Mouse (Mus musculus): Measurements from ENCODE around the gene Phyhipl.

Phyhipl gene

GRCm38 (mm10) chr10:70631142-70631541 is 24.6 kb downstream of the Phyhipl start:
- no peak for DNase-seq (ENCODE audit: low spot score in 2 of 2)

GRCm38 (mm10) chr10:70623461-70623860 is 32.3 kb downstream of the Phyhipl start:
- DNase-seq (ENCODE audit: low spot score in 2 of 2), result no peak

- DNase-seq (ENCODE audit: low spot score in 2 of 2), result no peak
Measured at GRCm38 (mm10) chr10:70616377-70616776, 39.4 kb downstream of the Phyhipl start.

- DNase-seq (ENCODE audit: low spot score in 2 of 2), result no peak
Measured at GRCm38 (mm10) chr10:70611633-70612032, 44.1 kb downstream of the Phyhipl start.

- peak in 1 of 2 experiments; percentile 10 for DNase-seq (ENCODE audit: low spot score in 2 of 2)
Measured at GRCm38 (mm10) chr10:70599925-70600305, 55.9 kb downstream of the Phyhipl start.

- peak in 1 of 2 experiments; percentile 20 for DNase-seq (ENCODE audit: low spot score in 2 of 2)
Measured at GRCm38 (mm10) chr10:70599126-70599924, 56.4 kb downstream of the Phyhipl start.

- peak in 1 of 2 experiments; percentile 10 for DNase-seq (ENCODE audit: low spot score in 2 of 2)
Measured at GRCm38 (mm10) chr10:70598516-70599125, 57.1 kb downstream of the Phyhipl start.

- DNase-seq (ENCODE audit: low spot score in 2 of 2), result no peak
Measured at GRCm38 (mm10) chr10:70598081-70598515, 57.7 kb downstream of the Phyhipl start.

- no peak for DNase-seq (ENCODE audit: low spot score in 2 of 2)
Measured at GRCm38 (mm10) chr10:70594007-70594406, 61.8 kb downstream of the Phyhipl start.

GRCm38 (mm10) chr10:70586876-70587405 is 68.8 kb downstream of the Phyhipl start:
- no peak for DNase-seq (ENCODE audit: low spot score in 2 of 2)

- DNase-seq (ENCODE audit: low spot score in 2 of 2), result no peak
Measured at GRCm38 (mm10) chr10:70584171-70584570, 71.6 kb downstream of the Phyhipl start.

- DNase-seq (ENCODE audit: low spot score in 2 of 2), result no peak
Measured at GRCm38 (mm10) chr10:70581556-70582211, 74.1 kb downstream of the Phyhipl start.

- peak; percentile 4 to 25 for DNase-seq (ENCODE audit: low spot score in 2 of 2)
Measured at GRCm38 (mm10) chr10:70563636-70564035, 92.1 kb downstream of the Phyhipl start.

GRCm38 (mm10) chr10:70552531-70552930 is 103.2 kb downstream of the Phyhipl start:
- DNase-seq (ENCODE audit: low spot score in 2 of 2), result no peak

GRCm38 (mm10) chr10:70542857-70543256 is 112.9 kb downstream of the Phyhipl start:
- DNase-seq (ENCODE audit: low spot score in 2 of 2), result no peak

- DNase-seq (ENCODE audit: low spot score in 2 of 2), result no peak
Measured at GRCm38 (mm10) chr10:70540456-70541195, 115.1 kb downstream of the Phyhipl start.

- DNase-seq (ENCODE audit: low spot score in 2 of 2), result no peak
Measured at GRCm38 (mm10) chr10:70539251-70539650, 116.5 kb downstream of the Phyhipl start.

- DNase-seq (ENCODE audit: low spot score in 2 of 2), result no peak
Measured at GRCm38 (mm10) chr10:70537694-70538093, 118.1 kb downstream of the Phyhipl start.

GRCm38 (mm10) chr10:70535401-70535800 is 120.4 kb downstream of the Phyhipl start:
- no peak for DNase-seq (ENCODE audit: low spot score in 2 of 2)

- DNase-seq (ENCODE audit: low spot score in 2 of 2), result no peak
Measured at GRCm38 (mm10) chr10:70534571-70534970, 121.2 kb downstream of the Phyhipl start.

GRCm38 (mm10) chr10:70533986-70534385 is 121.8 kb downstream of the Phyhipl start:
- no peak for DNase-seq (ENCODE audit: low spot score in 2 of 2)

All from spleen, postnatal 10 days (tissue).